Mouse (Mus musculus) cerebellum, postnatal 10 days (tissue): Measurements from ENCODE around the gene Ccr6.

Source experiments
- DNase-seq, 2 experiments: peaks; one replicate each; pipeline ENCODE4 v3.0.0; 2021; ENCODE audit warnings: mixed read lengths in 2 of 2

Gene Ccr6

GRCm38 (mm10) chr17:8284254-8284661, 48.4 kb downstream of the Ccr6 start:
- peak; percentile 63 to 73 for DNase-seq

- no peak for DNase-seq
Observed at GRCm38 (mm10) chr17:8285056-8285455, 49.2 kb downstream of the Ccr6 start.

GRCm38 (mm10) chr17:8286987-8287386, 51.1 kb downstream of the Ccr6 start:
- DNase-seq, result no peak

GRCm38 (mm10) chr17:8289993-8290679, 54.3 kb downstream of the Ccr6 start:
- DNase-seq, result no peak

GRCm38 (mm10) chr17:8290736-8291135, 54.9 kb downstream of the Ccr6 start:
- no peak for DNase-seq

GRCm38 (mm10) chr17:8295825-8296224, 60.0 kb downstream of the Ccr6 start:
- DNase-seq, result no peak

GRCm38 (mm10) chr17:8296313-8296844, 60.5 kb downstream of the Ccr6 start:
- no peak for DNase-seq

- DNase-seq, result no peak
Observed at GRCm38 (mm10) chr17:8297746-8298145, 61.9 kb downstream of the Ccr6 start.

- no peak for DNase-seq
Observed at GRCm38 (mm10) chr17:8298281-8298680, 62.4 kb downstream of the Ccr6 start.

GRCm38 (mm10) chr17:8299524-8299923, 63.7 kb downstream of the Ccr6 start:
- no peak for DNase-seq

- DNase-seq, result no peak
Observed at GRCm38 (mm10) chr17:8301515-8301914, 65.7 kb downstream of the Ccr6 start.

GRCm38 (mm10) chr17:8302772-8303438, 67.1 kb downstream of the Ccr6 start:
- DNase-seq, result no peak

- no peak for DNase-seq
Observed at GRCm38 (mm10) chr17:8303671-8304070, 67.8 kb downstream of the Ccr6 start.

GRCm38 (mm10) chr17:8305801-8306200, 70.0 kb downstream of the Ccr6 start:
- no peak for DNase-seq
